Mouse (Mus musculus) embryo, embryonic 9.5 days (tissue): ENCODE measurements at regions not wholly inside any gene's neighbourhood (a gene's known extent, or its start where the extent isn't known, plus 50 kb on each side); places are given as distances from the start of the nearest gene placed in this dataset.
"Not testable (repeated sequence)": the region's sequence is repeated elsewhere in the genome, so short reads cannot be mapped to it uniquely, and the experiment has no call there.

Experiments
- DNase-seq: peaks from one replicate; pipeline ENCODE4 v3.0.0-alpha.2; 2017; ENCODE audit errors: extremely low spot score

DNA sequence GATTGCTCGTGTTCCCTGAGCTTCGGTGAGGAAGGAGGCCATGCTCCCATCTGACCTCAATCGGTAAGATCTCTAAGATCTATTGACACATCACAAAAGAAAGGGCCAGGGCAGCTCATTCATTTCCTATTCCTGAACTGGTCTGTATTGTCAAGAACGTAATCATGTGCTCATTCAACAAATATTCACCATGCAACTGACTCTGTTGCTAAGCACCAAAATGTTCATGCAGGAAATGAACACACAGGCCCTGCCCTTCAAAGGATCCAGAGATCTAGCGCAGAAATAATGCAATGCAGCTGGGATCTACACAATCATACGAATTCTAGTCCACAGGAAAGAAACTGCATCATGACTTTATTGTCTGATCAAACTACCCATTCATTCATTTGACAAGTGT, 413.3 kb downstream of the Lrig3 start:
- DNase-seq, result no peak

- no peak for DNase-seq
Measured at GRCm38 (mm10) chr10:126373906-126374305, 407.9 kb downstream of the Lrig3 start.

- DNase-seq, result no peak
Measured at GRCm38 (mm10) chr10:126371881-126372280, 405.9 kb downstream of the Lrig3 start.

- DNase-seq, result no peak
Measured at GRCm38 (mm10) chr10:126349076-126349475, 383.1 kb downstream of the Lrig3 start.

DNA sequence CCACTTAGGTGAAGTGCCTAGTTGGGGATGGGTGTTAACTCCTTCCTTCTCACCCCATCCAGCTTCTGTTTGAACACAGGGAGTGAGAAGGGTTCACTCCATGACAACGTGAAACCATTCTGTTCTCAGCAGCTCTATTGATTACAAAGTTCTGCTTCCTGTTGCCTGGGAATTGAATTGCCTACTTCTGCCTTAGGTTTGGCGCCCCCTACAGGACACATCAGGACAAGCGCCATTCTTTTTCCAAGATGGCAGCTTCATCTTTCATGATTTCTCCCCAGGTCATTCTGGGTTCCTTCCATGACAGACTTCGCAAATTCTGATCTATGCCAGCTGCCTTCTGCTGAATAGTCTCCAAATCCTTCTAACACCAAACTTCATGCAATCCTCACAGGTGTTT, 371.5 kb downstream of the Lrig3 start:
- DNase-seq, result no peak

DNA sequence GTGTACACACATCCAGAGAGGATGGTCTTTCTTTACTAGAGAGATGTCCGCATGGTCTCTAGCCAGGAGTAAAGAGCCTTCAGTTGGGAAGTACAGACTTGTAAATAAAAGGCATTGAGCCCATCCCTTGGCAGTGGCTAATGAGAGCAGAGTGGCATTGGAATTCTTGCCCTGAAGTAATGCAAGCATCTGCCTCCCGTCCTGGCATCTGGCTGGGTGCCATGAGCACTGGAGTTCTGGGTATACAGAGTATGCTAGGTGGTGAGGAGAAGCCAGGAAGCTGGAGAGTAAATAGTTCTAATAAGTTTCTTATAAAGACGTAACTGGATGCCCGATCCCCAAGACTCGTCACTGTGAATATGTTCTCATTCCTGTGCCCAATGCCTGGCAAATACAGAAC, 367.8 kb downstream of the Lrig3 start:
- DNase-seq, result no peak

DNA sequence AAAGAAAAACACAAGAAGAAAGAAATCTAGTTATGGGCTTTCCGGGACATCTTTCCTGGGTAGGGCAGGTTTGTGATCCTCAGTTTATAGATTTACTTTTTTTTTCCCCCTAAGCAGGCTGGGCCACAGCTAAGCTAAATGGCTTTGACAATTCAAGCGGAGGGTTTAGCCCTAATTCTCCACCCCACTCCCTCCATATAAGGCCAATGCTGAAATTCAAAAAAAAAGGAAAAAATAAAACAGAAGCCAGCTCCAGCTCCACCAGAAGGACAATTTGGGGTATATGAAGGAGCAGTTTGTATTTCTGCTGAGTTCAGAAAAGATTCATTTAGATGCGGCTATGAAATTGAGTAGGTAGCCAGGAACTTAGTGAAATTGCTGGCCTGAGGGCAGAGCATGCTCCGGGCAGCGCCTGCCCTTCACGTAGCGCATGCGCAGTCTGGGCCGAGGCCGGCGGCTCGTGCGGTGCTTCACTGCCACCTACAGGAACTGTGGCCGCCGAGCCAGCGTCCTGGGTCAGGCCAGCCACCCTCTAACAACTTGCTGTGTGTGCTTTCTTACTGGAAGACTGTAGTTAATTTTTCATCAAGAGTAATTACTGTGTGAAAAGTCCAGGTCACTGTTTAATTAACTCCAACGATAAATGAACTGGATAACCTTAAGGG, 364.5 kb downstream of the Lrig3 start:
- peak; percentile 89 for DNase-seq

GRCm38 (mm10) chr10:126320831-126321230, 354.9 kb downstream of the Lrig3 start:
- no peak for DNase-seq

DNA sequence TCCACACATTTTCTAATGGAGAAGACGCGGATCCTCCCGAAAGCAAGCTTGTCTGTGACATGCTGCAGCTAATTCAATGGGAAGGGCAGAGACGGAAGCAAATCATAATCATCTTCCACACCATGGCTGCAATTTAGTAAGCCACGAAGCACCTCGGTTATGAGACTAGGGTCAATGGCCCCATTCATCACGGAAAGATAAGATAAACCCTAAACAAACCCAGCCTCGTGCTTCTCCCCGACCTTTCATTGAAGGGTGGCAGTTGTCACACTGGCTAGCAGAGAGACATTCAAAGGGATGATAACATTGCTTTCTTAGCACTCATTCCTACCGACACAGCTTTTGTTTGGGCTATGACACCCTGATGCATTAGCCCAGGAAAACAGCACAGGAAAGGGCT, 353.8 kb downstream of the Lrig3 start:
- no peak for DNase-seq

DNA sequence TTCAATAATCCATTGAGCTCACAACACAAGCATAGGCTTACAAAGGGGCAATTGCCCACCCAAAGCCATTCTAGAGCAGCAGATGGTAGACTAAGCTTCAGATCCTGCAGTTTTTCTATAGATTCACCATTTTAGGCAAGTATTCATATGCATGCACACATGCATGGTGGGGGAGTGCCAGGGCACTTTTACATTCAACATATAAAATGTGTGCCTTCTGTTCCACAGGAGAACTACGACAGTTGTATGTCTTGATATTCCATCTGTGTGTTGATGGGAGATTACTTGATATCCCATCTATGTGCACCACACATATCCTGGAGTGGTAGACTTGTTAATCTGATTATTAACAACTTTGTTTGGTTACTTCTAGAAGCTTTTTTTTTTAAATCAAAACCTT, 334.0 kb downstream of the Lrig3 start:
- no peak for DNase-seq

DNA sequence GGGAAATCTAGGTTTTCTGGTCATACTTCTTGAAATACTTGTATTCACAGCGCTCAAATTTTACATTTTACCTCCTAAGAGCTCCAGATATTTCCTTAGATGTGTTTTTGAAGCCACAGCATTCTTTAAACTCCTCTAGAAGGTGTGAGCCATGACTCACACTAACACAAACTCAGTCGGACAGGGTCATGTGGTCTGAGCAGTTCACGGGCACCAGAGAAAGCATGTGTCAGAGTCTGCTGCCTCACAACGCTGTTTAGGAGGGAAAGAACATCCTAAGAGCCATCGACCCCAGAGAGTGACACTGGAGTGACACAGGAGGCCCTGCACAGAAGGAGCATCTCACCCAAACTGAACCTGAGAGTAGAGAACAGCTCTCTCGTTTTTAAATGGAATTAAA, 332.2 kb downstream of the Lrig3 start:
- no peak for DNase-seq

DNA sequence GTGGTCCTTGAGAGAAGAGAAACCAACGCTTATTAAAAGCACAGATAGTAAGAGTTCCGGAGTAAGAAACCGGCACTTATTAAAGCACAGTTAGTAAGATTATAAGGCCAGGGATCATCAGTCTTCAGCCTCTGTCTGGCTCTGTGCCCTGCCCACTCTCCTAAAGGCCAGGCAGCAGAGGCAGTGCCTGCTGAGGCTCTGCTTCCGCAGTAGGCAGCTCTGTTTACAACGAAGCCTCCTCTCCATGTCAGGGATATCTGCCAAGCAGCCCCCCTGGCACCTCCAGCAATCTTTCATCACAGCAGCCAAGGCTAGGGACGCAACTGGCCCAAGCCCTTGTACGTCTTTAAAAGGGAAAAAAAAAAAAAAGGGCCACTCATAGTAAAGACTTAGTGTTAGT, 329.9 kb downstream of the Lrig3 start:
- DNase-seq, result no peak

DNA sequence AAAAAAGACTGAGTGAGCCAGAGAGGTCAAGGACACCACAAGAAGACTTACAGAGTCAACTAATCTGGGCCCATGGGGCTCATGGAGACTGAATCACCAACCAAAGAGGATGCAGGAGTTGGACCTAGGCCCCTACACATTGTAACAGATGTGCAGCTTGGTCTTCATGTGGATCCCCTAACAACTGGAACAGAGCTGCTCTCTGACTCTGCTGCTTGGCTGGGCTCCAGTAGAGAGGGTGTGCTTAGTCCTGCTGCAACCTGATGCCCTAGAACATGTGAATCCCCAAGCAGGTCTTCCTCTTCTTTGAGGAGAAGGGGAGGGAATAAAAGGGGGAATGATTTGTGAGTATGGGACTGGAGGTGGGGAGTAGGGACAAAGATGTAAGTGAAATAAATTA, 325.8 kb downstream of the Lrig3 start:
- DNase-seq, result no peak

DNA sequence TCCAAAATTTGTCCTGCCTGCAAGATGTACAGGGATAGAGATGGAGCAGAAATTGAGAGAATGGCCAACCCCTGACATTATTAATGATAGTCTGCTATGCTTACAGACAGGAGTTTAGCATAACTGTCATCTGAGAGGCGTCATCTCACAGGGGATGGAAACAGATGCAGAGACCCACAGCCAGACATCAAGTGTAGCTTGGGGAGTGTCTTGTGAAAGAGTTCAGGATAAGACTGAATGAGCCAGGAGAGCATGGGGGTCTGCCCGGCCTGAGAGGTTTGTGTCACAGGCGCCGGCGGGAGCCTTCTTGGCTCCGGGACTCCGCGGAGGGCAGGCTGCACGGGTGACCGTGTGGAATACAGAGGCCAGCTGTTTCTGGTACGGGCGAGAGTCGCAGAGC, 319.1 kb downstream of the Lrig3 start:
- not testable (repeated sequence) for DNase-seq

DNA sequence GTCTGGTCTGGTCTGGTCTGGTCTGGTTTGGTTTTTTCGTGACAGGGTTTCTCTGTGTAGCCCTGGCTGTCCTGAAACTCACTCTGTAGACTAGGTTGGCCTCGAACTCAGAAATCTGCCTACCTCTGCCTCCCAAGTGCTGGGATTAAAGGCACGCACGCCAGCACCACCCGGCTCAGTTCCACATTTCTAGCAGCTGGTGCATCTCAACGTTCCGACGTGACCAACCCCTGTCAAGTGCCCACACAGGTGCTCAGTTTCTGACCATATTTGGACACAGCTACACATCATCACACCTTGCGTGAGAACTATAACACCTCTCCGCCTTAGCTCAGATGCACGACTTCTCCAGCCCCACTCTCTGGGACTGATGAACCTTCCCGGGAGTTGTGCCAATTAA, 304.4 kb downstream of the Lrig3 start:
- no peak for DNase-seq

GRCm38 (mm10) chr10:126267321-126267998, 301.5 kb downstream of the Lrig3 start:
- DNase-seq, result no peak

GRCm38 (mm10) chr10:126257171-126257570, 291.2 kb downstream of the Lrig3 start:
- DNase-seq, result no peak

GRCm38 (mm10) chr10:126254198-126254597, 288.2 kb downstream of the Lrig3 start:
- no peak for DNase-seq

GRCm38 (mm10) chr10:126249176-126249575, 283.2 kb downstream of the Lrig3 start:
- no peak for DNase-seq

- DNase-seq, result no peak
Measured at GRCm38 (mm10) chr10:126243051-126243450, 277.1 kb downstream of the Lrig3 start.

- DNase-seq, result peak; percentile 11
Measured at GRCm38 (mm10) chr10:126239536-126239935, 273.6 kb downstream of the Lrig3 start.
